Mouse (Mus musculus) stomach, embryonic 15.5 days (tissue): Measurements from ENCODE around the gene Pan3. TPM values are rescaled to one million over a fixed set of nuclear protein-coding genes. Genes with fewer than 3 reads are reported as not detected.
A peak's percentile ranks its signal among the peaks of the same experiment; 100 is the strongest.

Experiments used
- ATAC-seq: fragments of 200-750 bp; cut with Nextera tagmentation; 2 replicates; pipeline ENCODE4 v1.8.0; 2017; ENCODE audit warnings: low read depth, moderate number of reproducible peaks, moderate TSS enrichment; ENCODE audit not compliant: insufficient read depth, low FRiP score
- H3K27ac ChIP-seq: fragments of 300-500 bp; sonication (generic); 2 replicates; pipeline ENCODE4 v1.5.1; 2015; ENCODE audit warnings: mild to moderate bottlenecking, inconsistent platforms
- H3K27me3 ChIP-seq: fragments of 300-500 bp; sonication (generic); replicated peaks from 2 replicates; pipeline ENCODE4 v1.6.1; 2015; ENCODE audit warnings: inconsistent platforms
- H3K36me3 ChIP-seq: fragments of 300-500 bp; sonication (generic); 2 replicates; pipeline ENCODE4 v1.6.1; 2015; ENCODE audit warnings: inconsistent platforms
- H3K4me1 ChIP-seq: fragments of 300-500 bp; sonication (generic); 2 replicates; pipeline ENCODE4 v1.6.1; 2015; ENCODE audit warnings: inconsistent platforms
- H3K4me2 ChIP-seq: fragments of 300-500 bp; sonication (generic); 2 replicates; pipeline ENCODE4 v1.6.1; 2015; ENCODE audit warnings: mild to moderate bottlenecking, inconsistent platforms
- H3K4me3 ChIP-seq: fragments of 300-500 bp; sonication (generic); replicated peaks from 2 replicates; pipeline ENCODE4 v1.5.1; 2015; ENCODE audit warnings: inconsistent platforms
- H3K9ac ChIP-seq: fragments of 300-500 bp; sonication (generic); 2 replicates; pipeline ENCODE4 v1.6.1; 2015; ENCODE audit warnings: inconsistent platforms
- H3K9me3 ChIP-seq: fragments of 300-500 bp; sonication (generic); 2 replicates; pipeline ENCODE4 v1.6.1; 2016; ENCODE audit warnings: inconsistent platforms
- WGBS: fragments of 180-500 bp; shearing (Covaris S2); methylation state at CpG from one replicate; pipeline ENCODE4 v1.1.7; 2015; 5-methylcytosine and 5-hydroxymethylcytosine counted together
- polyA plus RNA-seq: library from polyadenylated mRNA; unstranded; fragments of >200 nt; fragmentation: Nextera tagmentation; extraction: Ambion mirVana; gene quantifications from 2 replicates; pipeline ENCODE4 v1.2.1, GENCODE M21; 2015

Gene Pan3
- polyA plus RNA-seq, 1 experiment from 2014 or later, result 86.6 TPM

DNA sequence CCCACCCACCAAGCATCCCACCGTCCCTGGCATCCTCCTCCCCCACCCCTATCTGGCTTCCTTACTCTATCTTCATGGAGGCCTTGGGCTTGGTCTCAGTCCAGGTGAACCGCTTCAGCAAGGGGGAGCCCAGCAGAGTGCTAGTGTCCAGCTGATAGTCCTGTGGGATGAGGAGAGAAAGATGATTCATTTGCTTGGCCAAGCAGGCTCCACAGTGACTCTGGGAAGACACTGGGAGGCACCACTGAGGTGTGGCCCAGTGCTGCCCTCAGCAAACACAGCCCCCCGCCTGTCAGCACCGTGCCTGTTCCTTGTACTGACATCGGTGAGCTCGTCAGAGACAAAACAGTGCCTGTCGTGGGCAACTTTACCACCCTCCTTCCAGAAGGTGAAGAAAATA, 136.4 kb downstream of the Pan3 start:
- H3K9me3 ChIP-seq, result no peaks in the 10 kb centered on the region
- WGBS, result 53% methylated on average over 7 of the region's 7 CpGs
- H3K4me1 ChIP-seq, result no peaks in the 10 kb centered on the region
- H3K27ac ChIP-seq, result no peak overlapping the region
- no peak for ATAC-seq
- H3K36me3 ChIP-seq, result no peaks in the 10 kb centered on the region
- H3K4me3 ChIP-seq, result no peak overlapping the region
- H3K4me2 ChIP-seq, result no peak overlapping the region
- no peak overlapping the region for H3K9ac ChIP-seq
- H3K27me3 ChIP-seq, result no peaks in the 10 kb centered on the region

DNA sequence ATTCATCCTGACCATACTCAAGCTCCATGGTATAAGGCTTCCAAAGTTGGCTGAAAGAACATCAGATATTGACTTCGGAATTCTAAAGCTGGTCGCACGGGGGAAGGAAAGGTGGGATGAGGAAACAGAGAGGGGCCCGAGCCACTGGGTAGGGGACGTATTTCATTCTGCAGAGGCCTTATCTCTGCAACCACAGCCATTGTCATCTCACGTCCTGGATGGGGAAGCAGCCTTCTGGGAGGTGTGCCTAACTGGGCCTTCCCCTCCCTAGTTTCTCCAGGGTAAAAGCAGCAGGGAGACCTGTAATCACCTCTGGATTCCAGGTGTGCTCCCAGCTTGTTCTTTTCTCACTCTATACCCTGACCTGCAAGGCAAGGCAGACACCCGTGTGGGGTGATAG, 142.7 kb downstream of the Pan3 start:
- no peak overlapping the region for H3K4me3 ChIP-seq
- WGBS, result 79% methylated on average over 7 of the region's 7 CpGs
- H3K4me1 ChIP-seq, result no peaks in the 10 kb centered on the region
- no peaks in the 10 kb centered on the region for H3K27me3 ChIP-seq
- H3K36me3 ChIP-seq, result no peaks in the 10 kb centered on the region
- no peak overlapping the region for H3K27ac ChIP-seq
- no peak overlapping the region for H3K4me2 ChIP-seq
- H3K9ac ChIP-seq, result no peak overlapping the region
- H3K9me3 ChIP-seq, result no peaks in the 10 kb centered on the region
- no peak for ATAC-seq

DNA sequence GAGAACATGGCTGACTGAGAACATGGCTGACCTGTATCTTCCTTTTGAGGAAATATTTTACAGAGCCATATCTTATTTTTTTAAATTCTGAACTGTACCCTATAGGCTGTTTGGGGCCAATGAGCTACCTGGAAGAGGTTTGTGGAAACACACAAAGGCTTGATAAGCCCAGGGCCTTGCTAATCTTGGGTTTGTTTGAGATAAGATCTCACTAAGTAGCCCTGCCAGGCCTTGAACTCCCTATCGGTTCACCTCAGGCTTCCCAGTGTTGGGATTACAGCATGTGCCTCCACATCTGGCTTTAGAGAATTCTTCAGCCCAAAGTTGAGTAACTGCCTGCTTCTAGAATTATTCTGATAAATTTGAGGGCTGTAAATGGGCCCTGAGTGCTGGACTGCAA, 143.6 kb downstream of the Pan3 start:
- Histone ChIP-seq H3K27me3 (no peaks in the 10 kb centered on the region), H3K9me3 (no peaks in the 10 kb centered on the region), H3K27ac (no peak overlapping the region), H3K36me3 (no peaks in the 10 kb centered on the region), H3K4me1 (no peaks in the 10 kb centered on the region), H3K4me2 (no peak overlapping the region), H3K4me3 (no peak overlapping the region), H3K9ac (no peak overlapping the region)
- 86% methylated on average over 1 of the region's 1 CpGs for WGBS
- ATAC-seq, result no peak

DNA sequence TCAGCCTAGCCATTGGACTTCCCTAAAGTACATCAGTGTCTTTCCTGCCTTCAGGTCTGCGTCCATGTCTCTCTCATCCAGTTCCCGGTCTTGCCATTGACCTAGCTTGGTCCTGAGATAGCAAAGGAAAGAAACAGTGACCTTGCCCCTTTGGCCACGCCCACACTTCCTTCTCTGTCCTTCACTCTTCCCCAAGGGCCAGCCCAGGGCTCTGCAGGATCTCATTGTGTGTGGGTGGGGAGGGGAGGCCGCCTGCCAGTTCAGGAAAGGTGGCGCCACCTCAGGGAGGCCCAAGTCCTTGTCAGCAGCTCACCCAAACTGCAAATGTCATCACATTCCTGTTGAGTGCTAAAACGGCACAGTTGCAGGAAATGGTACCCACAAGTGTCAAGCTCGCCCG, 144.6 kb downstream of the Pan3 start:
- ATAC-seq, result peak; percentile 56; the same call in 1 of the 2 replicates

DNA sequence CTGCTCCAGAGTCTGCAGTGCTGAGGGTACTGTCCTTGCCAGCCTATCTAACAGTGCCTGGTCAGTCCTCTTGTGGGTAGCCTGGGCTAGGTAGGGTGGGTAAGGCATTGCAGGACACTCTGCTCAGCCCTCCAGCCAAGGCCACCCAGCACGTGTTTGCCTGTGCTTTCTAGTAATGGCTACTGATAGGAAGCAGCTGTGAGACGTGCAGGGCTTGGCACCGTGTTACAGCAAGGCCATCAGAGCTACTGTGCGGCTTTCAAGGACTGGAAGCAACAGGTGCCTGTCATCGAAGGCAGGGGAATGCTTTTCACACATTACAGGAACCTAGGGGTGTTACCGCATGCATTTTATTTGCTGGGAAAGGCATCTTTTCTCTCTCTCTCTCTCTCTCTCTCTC, 147.0 kb downstream of the Pan3 start:
- no peaks in the 10 kb centered on the region for H3K4me1 ChIP-seq
- no peak overlapping the region for H3K4me3 ChIP-seq
- no peaks in the 10 kb centered on the region for H3K36me3 ChIP-seq
- H3K27ac ChIP-seq, result no peak overlapping the region
- no peak overlapping the region for H3K9ac ChIP-seq
- H3K4me2 ChIP-seq, result no peak overlapping the region
- WGBS, result 43% methylated on average over 6 of the region's 6 CpGs
- no peaks in the 10 kb centered on the region for H3K9me3 ChIP-seq
- peak; percentile 65; the same call in 1 of the 2 replicates for ATAC-seq
- no peaks in the 10 kb centered on the region for H3K27me3 ChIP-seq

More for the DNA sequence above, 144.6 kb downstream of the Pan3 start:
- no peak overlapping the region for H3K4me2 ChIP-seq
- no peaks in the 10 kb centered on the region for H3K9me3 ChIP-seq
- no peak overlapping the region for H3K27ac ChIP-seq
- WGBS, result 59% methylated on average over 8 of the region's 8 CpGs
- H3K4me3 ChIP-seq, result no peak overlapping the region
- H3K9ac ChIP-seq, result no peak overlapping the region
- H3K4me1 ChIP-seq, result no peaks in the 10 kb centered on the region
- no peaks in the 10 kb centered on the region for H3K36me3 ChIP-seq
- no peaks in the 10 kb centered on the region for H3K27me3 ChIP-seq

DNA sequence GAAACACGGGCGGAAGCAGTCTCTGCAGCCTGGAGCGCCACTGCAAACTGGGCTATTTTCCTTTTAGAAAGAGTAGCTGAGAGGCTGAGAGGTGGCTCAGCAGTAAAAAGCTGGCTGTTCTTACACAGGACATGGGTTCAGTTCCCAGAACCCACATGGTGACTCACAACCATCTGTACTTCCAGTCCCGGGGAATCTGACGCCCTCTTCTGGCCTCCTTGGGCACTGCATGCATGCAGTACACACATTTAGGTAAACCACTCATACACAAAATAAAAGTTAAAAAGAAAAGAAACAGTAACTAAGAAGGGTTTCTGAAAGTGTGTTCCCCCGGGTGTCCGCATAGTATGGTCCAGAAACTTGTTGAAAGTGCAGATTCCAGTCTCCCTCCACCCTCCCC, 149.2 kb downstream of the Pan3 start:
- no peaks in the 10 kb centered on the region for H3K36me3 ChIP-seq
- no peaks in the 10 kb centered on the region for H3K9me3 ChIP-seq
- H3K4me1 ChIP-seq, result no peaks in the 10 kb centered on the region
- H3K4me2 ChIP-seq, result no peak overlapping the region
- ATAC-seq, result no peak
- no peak overlapping the region for H3K9ac ChIP-seq
- H3K4me3 ChIP-seq, result no peak overlapping the region
- no peak overlapping the region for H3K27ac ChIP-seq
- no peaks in the 10 kb centered on the region for H3K27me3 ChIP-seq
- 84% methylated on average over 7 of the region's 7 CpGs for WGBS

DNA sequence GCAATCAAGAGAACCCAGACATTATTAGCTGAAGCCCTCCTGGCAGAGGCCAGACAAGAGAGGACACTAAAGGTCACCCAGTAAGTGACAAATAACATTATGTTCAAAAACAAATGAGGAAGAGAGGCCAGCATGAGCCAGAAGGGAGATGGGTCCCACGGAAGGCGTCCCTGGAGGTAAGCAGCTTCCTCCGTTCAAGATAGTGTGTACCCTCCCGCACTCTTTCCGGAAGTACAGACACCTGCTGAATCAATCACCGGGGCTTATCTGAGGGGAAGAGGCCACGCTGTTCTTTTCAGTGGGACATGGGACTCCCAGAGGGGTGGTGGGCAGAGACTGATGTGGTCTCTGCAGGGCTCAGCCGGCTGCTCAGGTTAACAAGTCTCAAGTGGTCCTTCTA, 149.7 kb downstream of the Pan3 start:
- Histone ChIP-seq H3K4me1 (no peaks in the 10 kb centered on the region), H3K9me3 (no peaks in the 10 kb centered on the region), H3K4me3 (no peak overlapping the region), H3K27ac (no peak overlapping the region), H3K27me3 (no peaks in the 10 kb centered on the region), H3K36me3 (no peaks in the 10 kb centered on the region), H3K9ac (no peak overlapping the region), H3K4me2 (no peak overlapping the region)
- WGBS, result 71% methylated on average over 8 of the region's 8 CpGs
- no peak for ATAC-seq

DNA sequence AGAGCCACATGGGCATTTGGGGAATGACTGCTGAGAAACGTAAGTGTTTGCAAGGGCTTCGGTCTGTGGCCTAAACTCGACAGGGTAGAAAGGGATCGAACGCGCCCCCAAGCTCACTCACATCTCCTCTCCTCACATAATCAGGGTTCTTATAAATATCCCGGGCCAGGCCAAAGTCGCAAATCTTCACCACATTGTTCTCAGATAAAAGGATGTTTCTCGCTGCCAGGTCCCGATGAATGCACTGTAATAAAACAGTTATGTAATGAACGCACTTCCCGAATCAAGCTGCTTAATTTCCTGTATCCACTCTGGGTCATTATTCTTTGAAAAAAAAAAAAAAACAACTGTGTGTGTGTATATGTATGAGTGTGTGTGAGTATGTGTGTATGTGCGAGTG, 150.2 kb downstream of the Pan3 start:
- 81% methylated on average over 13 of the region's 13 CpGs for WGBS
- H3K9me3 ChIP-seq, result no peaks in the 10 kb centered on the region
- no peak overlapping the region for H3K9ac ChIP-seq
- H3K27me3 ChIP-seq, result no peaks in the 10 kb centered on the region
- no peaks in the 10 kb centered on the region for H3K36me3 ChIP-seq
- H3K27ac ChIP-seq, result no peak overlapping the region
- H3K4me3 ChIP-seq, result no peak overlapping the region
- H3K4me2 ChIP-seq, result no peak overlapping the region
- H3K4me1 ChIP-seq, result no peaks in the 10 kb centered on the region
- no peak for ATAC-seq

DNA sequence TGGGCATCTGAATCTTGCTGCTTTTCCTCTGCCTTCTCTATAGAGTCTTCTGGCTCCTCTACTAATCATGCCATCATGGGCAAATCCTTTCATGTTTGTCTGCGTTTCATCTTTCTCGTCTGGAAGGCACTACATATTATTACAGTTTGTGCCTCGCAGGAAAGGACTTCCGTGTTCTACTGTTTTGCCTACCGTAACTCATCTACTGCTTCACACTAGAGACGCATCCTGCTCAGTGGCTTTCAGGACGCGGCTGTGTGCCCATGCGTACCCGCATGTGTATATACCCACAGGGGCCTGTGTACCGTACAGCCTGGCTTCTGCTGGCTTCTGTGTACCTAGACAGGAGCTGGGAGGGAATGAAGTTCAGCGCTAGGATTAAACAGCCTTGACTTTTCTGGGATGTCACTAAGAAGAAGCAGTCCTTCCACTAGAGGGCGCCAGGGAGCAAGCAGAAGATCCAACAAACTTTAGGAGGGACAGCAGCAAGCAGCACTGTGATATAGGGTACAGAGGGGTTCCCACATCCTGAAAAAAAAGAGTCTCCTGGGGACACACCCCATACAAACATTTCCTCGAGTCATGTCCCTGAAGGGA, 153.8 kb downstream of the Pan3 start:
- Histone ChIP-seq H3K27me3 (no peaks in the 10 kb centered on the region), H3K4me2 (peak overlapping the region; percentile 34; the same call in 1 of the 2 replicates), H3K36me3 (no peaks in the 10 kb centered on the region), H3K9ac (no peak overlapping the region), H3K9me3 (no peaks in the 10 kb centered on the region), H3K4me1 (no peaks in the 10 kb centered on the region), H3K4me3 (no peak overlapping the region), H3K27ac (no peak overlapping the region)
- WGBS, result 33% methylated on average over 14 of the region's 14 CpGs
- ATAC-seq, result no peak

DNA sequence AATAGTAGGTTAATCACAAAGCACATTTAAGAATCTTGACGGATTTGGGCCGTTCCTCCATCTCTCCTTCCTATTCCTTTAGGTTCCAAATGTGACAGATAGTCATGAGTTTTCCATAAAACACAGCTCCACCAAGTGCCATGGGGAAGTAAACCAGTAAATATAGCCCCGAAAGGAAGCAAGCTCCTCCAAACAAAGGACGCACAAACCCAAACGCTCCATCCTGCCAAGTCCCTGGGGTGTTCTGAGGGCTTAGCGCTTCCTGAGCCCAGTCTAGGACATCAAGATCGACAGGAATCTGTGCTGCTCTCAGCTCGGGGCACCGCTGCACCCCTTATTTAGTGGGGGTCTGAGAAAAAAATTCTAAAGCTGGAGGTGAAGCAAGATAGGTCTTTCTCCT, 154.7 kb downstream of the Pan3 start:
- Histone ChIP-seq H3K27me3 (no peaks in the 10 kb centered on the region), H3K9me3 (no peaks in the 10 kb centered on the region), H3K36me3 (no peaks in the 10 kb centered on the region), H3K27ac (no peak overlapping the region), H3K4me1 (no peaks in the 10 kb centered on the region), H3K4me2 (no peak overlapping the region), H3K9ac (no peak overlapping the region), H3K4me3 (no peak overlapping the region)
- 68% methylated on average over 9 of the region's 9 CpGs for WGBS
- ATAC-seq, result no peak

DNA sequence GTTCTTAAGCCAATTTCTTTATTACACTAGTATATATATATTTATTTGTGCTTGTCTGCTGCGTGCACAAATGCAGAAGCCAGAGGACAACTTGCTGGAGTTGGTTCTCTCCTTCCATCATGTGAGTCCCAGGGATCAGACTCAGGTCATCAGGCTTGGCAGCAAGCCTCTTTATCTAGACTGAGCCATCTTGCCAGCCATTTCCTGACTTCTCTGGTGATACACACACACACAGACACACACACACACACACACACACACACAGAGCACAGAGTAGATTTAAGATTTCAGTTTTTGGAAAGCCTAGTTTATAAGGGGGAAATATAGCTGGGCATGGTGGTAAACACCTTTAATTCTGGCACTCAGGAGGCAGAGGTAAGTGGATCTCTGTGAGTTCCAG, 155.1 kb downstream of the Pan3 start:
- no peak for ATAC-seq
- Histone ChIP-seq H3K9ac (no peak overlapping the region), H3K27me3 (no peaks in the 10 kb centered on the region), H3K4me3 (no peak overlapping the region), H3K9me3 (no peaks in the 10 kb centered on the region), H3K4me1 (no peaks in the 10 kb centered on the region), H3K4me2 (no peak overlapping the region), H3K36me3 (no peaks in the 10 kb centered on the region), H3K27ac (no peak overlapping the region)
- WGBS, result 52% methylated on average over 1 of the region's 1 CpGs

DNA sequence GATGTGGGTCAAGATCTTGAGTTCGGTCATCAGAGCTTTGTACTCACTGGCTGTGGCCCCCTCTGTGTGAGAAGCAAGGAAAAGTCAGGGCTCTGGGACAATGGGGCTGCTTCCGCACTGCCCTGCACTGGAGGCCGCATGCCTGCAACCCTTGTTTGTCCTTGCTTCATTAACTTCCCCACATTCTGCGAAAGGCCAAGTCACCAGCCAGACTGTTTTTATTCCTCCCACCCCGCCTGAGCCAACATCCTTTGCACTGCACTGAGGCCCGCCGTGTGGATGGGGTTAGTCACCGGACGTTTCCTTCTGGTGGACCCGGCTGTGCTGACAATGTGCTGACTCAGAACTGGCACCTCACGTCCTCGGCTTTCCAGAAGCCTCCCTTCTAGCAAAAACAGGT, 159.9 kb downstream of the Pan3 start:
- peak; percentile 77 for ATAC-seq
- H3K4me1 ChIP-seq, result no peaks in the 10 kb centered on the region
- H3K4me3 ChIP-seq, result no peak overlapping the region
- no peaks in the 10 kb centered on the region for H3K9me3 ChIP-seq
- peak overlapping the region; percentile 57; the same call in 1 of the 2 replicates for H3K27ac ChIP-seq
- no peaks in the 10 kb centered on the region for H3K27me3 ChIP-seq
- WGBS, result 51% methylated on average over 12 of the region's 12 CpGs
- H3K4me2 ChIP-seq, result no peak overlapping the region
- H3K9ac ChIP-seq, result no peak overlapping the region
- H3K36me3 ChIP-seq, result no peaks in the 10 kb centered on the region

DNA sequence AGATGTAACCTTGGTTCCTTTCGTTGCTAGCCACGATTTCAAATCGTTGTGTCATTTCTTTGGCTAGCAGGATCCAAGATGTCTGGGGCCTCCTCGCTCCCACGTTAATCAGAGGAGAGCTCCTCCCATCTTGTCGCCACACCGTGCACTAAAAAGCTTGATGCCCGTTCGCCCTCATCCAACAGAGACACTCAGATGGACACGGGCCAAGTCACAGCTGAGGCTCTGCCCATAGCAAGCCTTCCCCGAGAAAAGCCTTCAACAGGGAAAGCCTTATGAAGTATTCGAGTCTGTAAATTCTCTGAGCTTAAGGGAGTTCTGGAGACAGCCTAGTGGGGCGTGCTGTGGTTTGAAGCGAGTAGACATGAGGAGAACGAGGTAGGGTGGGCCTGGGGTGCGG, 167.9 kb downstream of the Pan3 start:
- WGBS, result 66% methylated on average over 16 of the region's 16 CpGs
- no peak overlapping the region for H3K4me3 ChIP-seq
- no peaks in the 10 kb centered on the region for H3K27me3 ChIP-seq
- no peaks in the 10 kb centered on the region for H3K9me3 ChIP-seq
- no peaks in the 10 kb centered on the region for H3K36me3 ChIP-seq
- ATAC-seq, result no peak
- no peak overlapping the region for H3K27ac ChIP-seq
- H3K4me1 ChIP-seq, result no peaks in the 10 kb centered on the region
- no peak overlapping the region for H3K9ac ChIP-seq
- no peak overlapping the region for H3K4me2 ChIP-seq
